Mouse (Mus musculus) G1E (cell line): Measurements from ENCODE around the gene Tnfrsf9. TPM values are rescaled to one million over a fixed set of nuclear protein-coding genes. Genes with fewer than 3 reads are reported as not detected.
A peak's percentile ranks its signal among the peaks of the same experiment; 100 is the strongest.
"Not testable (repeated sequence)": the region's sequence is repeated elsewhere in the genome, so short reads cannot be mapped to it uniquely, and the experiment has no call there.

ENCODE experiments used
- ATAC-seq: 2 replicates; pipeline ENCODE4 v1.8.0; 2016; ENCODE audit warnings: mild to moderate bottlenecking; ENCODE audit not compliant: insufficient number of reproducible peaks, poor library complexity, low FRiP score, severe bottlenecking; ENCODE audit errors: extremely low read depth
- DNase-seq: peaks from one replicate; pipeline ENCODE4 v3.0.0; 2012; ENCODE audit warnings: low spot score
- H3K27me3 ChIP-seq: 2 replicates; pipeline ENCODE4 v1.6.1; 2012; ENCODE audit warnings: mild to moderate bottlenecking, low read length, inconsistent platforms; ENCODE audit not compliant: insufficient read depth
- H3K36me3 ChIP-seq: replicated peaks from 2 replicates; pipeline ENCODE3; 2012; ENCODE audit warnings: mild to moderate bottlenecking, inconsistent platforms
- H3K4me1 ChIP-seq: 2 replicates; pipeline ENCODE4 v1.6.1; 2012; ENCODE audit warnings: low read depth, low read length, inconsistent platforms, mixed read lengths; ENCODE audit not compliant: insufficient read depth
- H3K4me3 ChIP-seq: 2 replicates; pipeline ENCODE4 v1.5.1; 2012; ENCODE audit warnings: low read depth, mild to moderate bottlenecking, inconsistent platforms, low read length, moderate library complexity, mixed read lengths
- H3K9me3 ChIP-seq: replicated peaks from 2 replicates; pipeline ENCODE4 v1.6.1; 2012; ENCODE audit warnings: inconsistent platforms
- CTCF ChIP-seq: IDR thresholded peaks from 2 replicates; pipeline ENCODE4 v1.5.1; 2012; ENCODE audit warnings: low read depth, low read length, inconsistent platforms, mixed read lengths
- GATA1 ChIP-seq: IDR thresholded peaks from 2 replicates; pipeline ENCODE4 v1.6.1; 2012; ENCODE audit warnings: borderline replicate concordance, low read length, inconsistent platforms, mixed read lengths
- GATA2 ChIP-seq: IDR thresholded peaks from 2 replicates; pipeline ENCODE4 v1.6.1; 2012; ENCODE audit warnings: low read depth, low read length, inconsistent platforms, borderline replicate concordance
- POLR2AphosphoS5 ChIP-seq: IDR thresholded peaks from 2 replicates; pipeline ENCODE4 v1.6.1; 2012; ENCODE audit warnings: low read depth, low read length, inconsistent platforms; ENCODE audit not compliant: insufficient replicate concordance
- TAL1 ChIP-seq: conservative IDR thresholded peaks from 2 replicates; pipeline ENCODE4 v1.6.1; 2012; ENCODE audit warnings: low read depth, low read length, inconsistent platforms, mixed read lengths
- polyA plus RNA-seq: library from polyadenylated mRNA; stranded (reverse); fragments of >175 nt; gene quantifications from 2 replicates; pipeline ENCODE4 v1.2.3, GENCODE M21; 2012
- total RNA-seq, 2 experiments: library from RNA; stranded (forward) in 1 of 2; stranded (reverse) in 1 of 2; fragments of 200-1000 nt in 1 of 2; fragments of >200 nt in 1 of 2; fragmentation: Nextera tagmentation in 1 of 2; gene quantifications; 2 replicates each; pipeline ENCODE4 v1.2.3; 2014 to 2017

The Tnfrsf9 gene
- total and polyA plus RNA-seq, 3 experiments = 0.47 to 20.2 (median 1.1) TPM

DNA sequence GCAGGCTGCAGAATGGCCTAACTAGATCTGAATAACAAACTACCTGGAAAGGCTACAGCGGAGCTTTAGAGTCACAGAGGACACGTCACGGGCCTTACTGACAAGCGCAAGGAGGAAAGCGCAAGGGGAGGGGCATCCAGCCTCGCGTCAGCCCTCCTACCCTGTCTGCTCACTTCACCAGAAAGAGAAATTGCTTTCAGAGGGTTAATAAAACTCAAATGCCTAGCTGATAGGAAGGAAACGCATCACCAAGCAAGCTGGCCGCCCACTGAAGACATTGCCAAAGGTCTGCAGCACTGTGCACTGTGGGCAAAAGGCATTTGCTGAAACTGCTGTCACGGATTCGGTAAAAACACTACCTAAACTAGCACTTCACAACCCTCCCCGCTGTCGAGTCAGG lies 13.9 kb upstream of the Tnfrsf9 start:
- H3K36me3 ChIP-seq = peaks cover 96% of the 10 kb centered on the region
- H3K4me3 ChIP-seq = no peak overlapping the region
- no peak for TF ChIP-seq TAL1

DNA sequence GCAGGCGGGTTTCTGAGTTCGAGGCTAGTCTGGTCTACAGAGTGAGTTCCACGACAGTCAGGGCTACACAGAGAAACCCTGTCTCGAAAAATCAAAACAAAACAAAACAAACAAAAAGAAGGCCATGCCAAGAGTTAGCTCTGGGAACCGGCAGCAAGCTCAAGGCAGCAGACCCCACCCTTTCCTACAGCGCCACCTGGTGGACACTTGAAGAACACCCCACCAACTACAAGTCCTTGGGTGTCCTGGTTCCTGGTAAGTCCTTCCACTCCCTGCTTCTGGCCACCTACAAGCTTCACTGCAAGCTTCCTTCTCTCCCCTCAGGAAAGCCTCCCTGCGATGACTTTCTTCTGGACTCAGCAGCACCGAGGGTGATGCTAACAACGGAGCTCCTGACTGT lies 12.7 kb upstream of the Tnfrsf9 start:
- Histone ChIP-seq H3K36me3 (peaks cover 93% of the 10 kb centered on the region), H3K27me3 (no peaks in the 10 kb centered on the region), H3K4me3 (no peak overlapping the region; the same call in 1 of the 2 replicates), H3K9me3 (no peaks in the 10 kb centered on the region), H3K4me1 (peaks cover 65% of the 10 kb centered on the region)
- ATAC-seq (0 out of 2 replicates have a peak, but pooled peaks have one; percentile 30), DNase-seq (peak; percentile 67)
- TF ChIP-seq CTCF = peak; percentile 87
- no peak for TF ChIP-seq GATA1

More for the DNA sequence above, 13.9 kb upstream of the Tnfrsf9 start:
- DNase-seq (no peak), ATAC-seq (no peak)
- H3K27me3 ChIP-seq = no peaks in the 10 kb centered on the region
- H3K9me3 ChIP-seq = no peaks in the 10 kb centered on the region
- peaks cover 71% of the 10 kb centered on the region for H3K4me1 ChIP-seq

DNA sequence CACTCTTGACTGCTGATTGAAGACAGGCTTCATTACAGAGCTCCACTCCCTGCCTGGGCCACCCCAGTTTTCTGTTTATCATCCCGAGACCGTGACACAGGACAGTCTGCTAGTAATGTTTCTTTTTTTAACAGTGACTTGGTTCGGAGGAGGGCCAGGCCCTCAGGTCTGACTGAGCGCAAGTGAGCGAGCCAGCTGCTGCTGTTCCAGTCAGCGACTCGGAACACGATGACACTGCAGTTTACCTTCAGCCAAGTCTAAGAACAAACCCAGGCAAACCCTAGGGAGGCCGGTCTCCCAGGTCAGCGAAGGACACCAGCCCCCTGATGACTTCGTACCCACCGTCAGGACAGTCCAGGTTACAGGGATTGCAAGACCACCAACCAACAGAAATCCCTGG lies 12.3 kb upstream of the Tnfrsf9 start:
- H3K36me3 ChIP-seq = peaks cover 93% of the 10 kb centered on the region
- peak overlapping the region; percentile 44; the same call in 1 of the 2 replicates for H3K4me3 ChIP-seq
- DNase-seq = no peak
- no peak for TF ChIP-seq GATA2
- no peak for TF ChIP-seq POLR2AphosphoS5
- peaks cover 67% of the 10 kb centered on the region for H3K4me1 ChIP-seq
- H3K27me3 ChIP-seq = no peaks in the 10 kb centered on the region
- no peaks in the 10 kb centered on the region for H3K9me3 ChIP-seq
- peak; percentile 38; the same call in 1 of the 2 replicates for ATAC-seq

DNA sequence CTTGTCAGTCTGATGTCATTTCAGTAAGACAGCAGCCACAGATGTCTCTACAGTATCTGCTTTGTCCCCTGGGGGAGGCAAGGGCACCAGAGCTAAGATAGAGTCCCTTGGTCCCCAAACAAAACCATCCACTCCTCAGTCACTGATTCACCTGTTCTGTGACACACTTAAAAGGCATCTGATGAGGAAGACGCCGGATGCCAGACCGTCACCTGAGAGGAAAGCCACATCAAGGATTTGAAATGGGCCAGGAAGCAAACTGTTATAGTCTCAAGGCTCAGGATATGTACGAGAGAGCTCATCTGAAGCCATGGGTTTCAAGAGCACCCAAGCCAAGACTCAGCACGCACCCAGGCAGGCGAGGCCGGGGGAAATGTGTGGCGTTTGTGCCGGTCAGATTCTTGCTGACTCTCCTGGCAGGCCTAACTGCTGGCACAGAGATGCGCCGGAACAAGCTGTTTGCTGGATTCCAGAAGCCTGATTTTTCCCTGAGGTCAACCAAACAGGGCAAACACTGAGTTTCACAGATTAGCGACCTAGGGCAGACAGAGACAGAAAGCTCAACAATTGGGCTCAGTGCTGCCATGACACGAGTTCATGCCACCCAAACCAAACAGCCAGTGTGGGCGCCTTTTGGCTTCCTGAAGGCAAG lies 11.1 kb upstream of the Tnfrsf9 start:
- TF ChIP-seq GATA2 (no peak), POLR2AphosphoS5 (no peak), GATA1 (no peak), TAL1 (no peak), CTCF (no peak)
- H3K4me3 ChIP-seq = no peak overlapping the region
- DNase-seq = no peak
- H3K27me3 ChIP-seq = no peaks in the 10 kb centered on the region
- ATAC-seq = no peak
- no peaks in the 10 kb centered on the region for H3K9me3 ChIP-seq
- peaks cover 71% of the 10 kb centered on the region for H3K4me1 ChIP-seq
- peaks cover 93% of the 10 kb centered on the region for H3K36me3 ChIP-seq

DNA sequence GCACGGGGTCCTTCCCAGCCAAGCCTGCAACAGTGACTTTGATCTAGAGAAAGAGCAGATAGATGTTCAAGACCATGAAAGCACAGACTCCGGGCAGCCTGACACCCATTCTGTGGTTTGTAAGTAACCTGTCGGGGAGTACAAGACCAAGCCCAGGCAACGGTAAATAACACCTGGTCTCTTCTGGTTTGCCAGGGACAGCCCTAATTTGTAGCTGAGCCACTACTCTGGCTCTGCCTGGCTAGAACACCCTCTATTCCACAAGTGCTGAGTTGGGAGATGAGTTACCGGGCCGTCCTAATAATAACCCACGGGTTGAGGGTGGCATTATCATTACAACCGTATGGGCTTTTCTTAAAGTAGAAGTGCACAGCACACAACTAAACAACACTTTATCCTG lies 7.3 kb upstream of the Tnfrsf9 start:
- no peak for DNase-seq
- Histone ChIP-seq H3K27me3 (no peaks in the 10 kb centered on the region), H3K4me3 (no peak overlapping the region), H3K4me1 (peaks cover 67% of the 10 kb centered on the region), H3K36me3 (peaks cover 66% of the 10 kb centered on the region), H3K9me3 (0 out of 2 replicates have a peak, but pooled peaks cover 3% of the 10 kb centered on the region)
- no peak for ATAC-seq
- TF ChIP-seq GATA2 = no peak
- no peak for TF ChIP-seq GATA1
- TF ChIP-seq CTCF = no peak
- no peak for TF ChIP-seq TAL1

DNA sequence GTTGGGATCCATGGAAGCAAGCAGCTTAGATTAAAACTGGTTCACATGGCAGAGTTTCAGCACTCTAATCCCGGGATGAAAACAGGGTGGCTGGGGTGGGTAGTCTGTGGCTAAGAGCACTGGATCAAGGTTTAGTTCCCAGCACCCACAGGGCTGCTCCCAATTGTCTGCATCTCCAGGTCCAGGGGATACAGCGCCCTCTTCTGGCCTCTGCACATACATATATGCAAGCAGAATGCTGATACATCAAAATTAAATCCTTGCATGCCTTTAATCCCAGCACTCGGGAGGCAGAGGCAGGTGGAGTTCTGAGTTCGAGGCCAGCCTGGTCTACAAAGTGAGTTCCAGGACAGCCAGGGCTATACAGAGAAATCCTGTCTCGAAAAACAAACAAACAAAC lies 5.8 kb upstream of the Tnfrsf9 start:
- ATAC-seq, DNase-seq, H3K27me3 ChIP-seq, H3K9me3 ChIP-seq: not testable (repeated sequence)
- Histone ChIP-seq H3K36me3 (peaks cover 62% of the 10 kb centered on the region), H3K4me1 (peaks cover 68% of the 10 kb centered on the region), H3K4me3 (peak overlapping the region; percentile 57; the same call in 1 of the 2 replicates)

DNA sequence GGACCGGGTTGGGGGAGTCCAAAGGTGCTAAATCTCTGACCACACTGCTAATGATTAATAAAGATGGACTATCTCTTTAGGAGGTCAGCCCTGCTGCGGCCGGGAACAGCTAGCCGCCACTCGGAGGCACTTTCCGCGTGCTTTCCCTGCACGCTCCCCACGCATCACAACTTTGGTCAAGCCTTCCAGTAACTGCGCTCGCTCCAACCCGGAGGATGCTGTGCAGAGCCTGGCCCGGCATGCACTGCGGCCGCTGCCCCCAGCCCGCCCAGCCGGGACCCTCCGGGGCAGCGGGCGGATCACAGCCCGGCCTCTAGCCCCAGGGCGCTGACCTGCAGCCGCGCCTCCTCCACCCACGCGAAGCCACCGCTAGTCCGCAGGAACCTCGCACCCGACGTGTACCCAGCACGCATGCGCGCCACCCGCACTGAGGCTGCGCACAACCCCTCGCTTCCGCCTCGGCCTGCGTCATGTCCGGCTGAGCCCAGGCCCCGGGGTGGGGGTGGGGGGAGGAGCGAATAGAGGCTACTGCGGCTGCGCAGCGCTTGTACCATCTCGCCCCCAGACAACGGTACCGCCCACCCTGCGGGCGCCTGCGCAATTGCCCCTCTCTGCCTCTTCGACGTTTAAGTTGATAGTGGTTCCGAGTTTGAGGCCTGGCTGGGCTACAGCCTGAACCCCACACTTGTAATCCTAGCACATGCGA lies 4.8 kb upstream of the Tnfrsf9 start:
- ATAC-seq (peak; percentile 58), DNase-seq (peak; percentile 95)
- peaks cover 54% of the 10 kb centered on the region for H3K36me3 ChIP-seq
- H3K27me3 ChIP-seq = no peaks in the 10 kb centered on the region
- peak overlapping the region; percentile 92 for H3K4me3 ChIP-seq
- H3K4me1 ChIP-seq = peaks cover 70% of the 10 kb centered on the region
- H3K9me3 ChIP-seq = 0 out of 2 replicates have a peak, but pooled peaks cover 3% of the 10 kb centered on the region
- TF ChIP-seq TAL1 (no peak), GATA1 (no peak), GATA2 (no peak), POLR2AphosphoS5 (no peak), CTCF (no peak)
